Mouse (Mus musculus) MEL (cell line): ENCODE results near the gene Cdkn1b.

Experiments
- EP300 ChIP-seq, 2 experiments: IDR thresholded peaks; 2 replicates each; pipeline ENCODE4 v1.6.1; 2011; ENCODE audit warnings: improper control_type of control experiment in 2 of 2, low read length in 2 of 2, low read depth in 1 of 2, mild to moderate bottlenecking in 1 of 2
- ZC3H11A ChIP-seq: IDR thresholded peaks from 2 replicates; pipeline ENCODE4 v1.6.1; 2012; ENCODE audit warnings: low read depth, mild to moderate bottlenecking, inconsistent platforms, low read length, improper control_type of control experiment
- ZNF384 ChIP-seq: IDR thresholded peaks from 2 replicates; pipeline ENCODE4 v1.6.1; 2012; ENCODE audit warnings: low read depth, mild to moderate bottlenecking, inconsistent platforms, low read length, improper control_type of control experiment

DNA sequence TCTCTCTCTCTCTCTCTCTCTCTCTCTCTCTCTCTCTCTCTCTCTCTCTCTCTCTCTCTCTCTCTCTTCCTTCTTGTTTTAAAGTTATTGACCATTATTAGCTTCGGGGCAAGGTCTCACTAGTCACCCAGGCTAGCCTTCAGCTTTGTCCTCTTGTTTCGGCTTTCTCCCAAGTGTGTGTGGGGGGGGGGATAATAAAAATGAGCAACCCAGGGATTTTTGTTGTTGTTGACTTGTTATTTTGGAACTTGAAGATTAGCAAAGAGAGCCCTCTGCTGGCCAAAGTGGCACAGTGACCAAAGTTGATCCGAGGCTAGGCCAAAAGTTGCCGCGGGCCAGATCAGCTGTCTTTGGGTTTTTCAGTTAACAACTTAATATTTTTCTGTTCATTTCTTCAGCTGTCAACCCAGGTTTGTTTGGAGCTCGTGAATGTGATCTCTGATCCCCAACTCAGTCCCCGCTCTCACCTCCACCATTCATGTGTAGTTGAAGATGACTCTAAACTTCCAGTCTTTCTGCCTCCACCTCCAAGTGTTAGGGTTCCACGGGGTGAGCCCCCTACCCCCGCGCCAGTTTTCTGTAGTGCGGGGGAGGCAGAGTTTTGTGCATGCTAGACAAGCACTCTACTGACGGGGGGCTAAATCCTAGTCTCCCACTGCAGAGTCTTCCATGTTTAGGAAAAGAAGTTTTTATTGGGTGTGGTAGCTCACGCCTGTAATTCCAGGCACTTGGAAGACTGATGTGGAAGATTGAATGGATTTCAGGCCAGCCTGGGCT is 27.3 kb downstream of the Cdkn1b start:
- TF ChIP-seq ZNF384: no peak; the same call in 1 of the 2 replicates
- TF ChIP-seq EP300 (IDR thresholded peaks at IDR 0.05; ENCODE audit: low read depth in 1 of 2, low read length in 2 of 2): peak in 1 of 2 experiments; percentile 2; a peak in 1 of 4 replicates
- peak; percentile 31; the same call in 1 of the 2 replicates for TF ChIP-seq ZC3H11A
